Mouse (Mus musculus) left cerebral cortex, adult 18-20 months (tissue): Measurements from ENCODE around the gene Pth2. TPM values are rescaled to one million over a fixed set of nuclear protein-coding genes. Genes with fewer than 3 reads are reported as not detected.

Source experiments
- DNase-seq, 2 experiments: peaks; one replicate each; pipeline ENCODE4 v3.0.0; 2021 to 2022; ENCODE audit warnings: low spot score in 2 of 2, mixed read lengths in 1 of 2
- total RNA-seq, 2 experiments: library from RNA; stranded (reverse); gene quantifications; 2 replicates each; pipeline ENCODE4 v1.2.3; 2021

Pth2 gene
- total RNA-seq, 2 experiments from 2014 or later: not detected

DNA sequence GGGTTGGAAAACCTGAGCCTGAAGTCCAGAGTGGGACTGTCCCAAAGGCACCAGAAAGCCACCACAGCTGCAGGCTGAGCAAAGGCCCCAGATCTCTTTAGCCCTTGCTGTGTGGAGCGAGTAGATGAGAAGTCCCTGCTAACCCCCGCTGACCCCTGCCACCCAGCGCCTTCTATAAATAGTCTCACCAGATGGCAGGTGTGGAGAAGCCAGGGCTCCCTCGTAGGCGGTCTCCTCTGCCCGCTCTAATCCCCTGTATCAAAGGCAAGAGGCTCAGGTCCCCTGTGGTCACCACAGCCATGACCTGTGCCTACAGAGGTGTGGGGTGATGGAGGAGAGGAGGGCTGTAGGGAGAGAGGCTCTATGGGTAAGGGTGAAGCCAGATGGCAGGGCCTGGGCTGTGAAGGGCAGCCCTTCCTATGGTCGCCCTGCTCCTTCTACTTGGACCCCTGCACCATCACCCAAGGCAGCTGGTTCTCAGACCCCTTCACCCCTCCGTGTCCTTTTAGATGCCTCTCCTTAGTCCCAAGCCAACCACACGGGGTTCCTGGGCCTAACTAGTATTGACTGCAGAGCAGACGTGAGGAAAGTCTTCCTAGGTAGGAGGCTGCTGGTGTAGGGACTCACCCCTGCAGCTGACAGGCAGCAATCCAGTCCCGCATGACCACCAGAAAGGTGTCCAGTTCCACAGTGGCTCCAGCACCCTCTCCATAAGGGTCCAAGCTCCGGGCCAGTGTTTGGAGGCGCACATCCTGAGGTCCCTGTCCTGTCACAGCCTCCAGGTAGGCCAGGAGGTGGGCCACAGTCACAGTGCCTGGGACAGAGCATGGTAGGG lies 14.8 kb downstream of the Pth2 start:
- DNase-seq: no peak

DNA sequence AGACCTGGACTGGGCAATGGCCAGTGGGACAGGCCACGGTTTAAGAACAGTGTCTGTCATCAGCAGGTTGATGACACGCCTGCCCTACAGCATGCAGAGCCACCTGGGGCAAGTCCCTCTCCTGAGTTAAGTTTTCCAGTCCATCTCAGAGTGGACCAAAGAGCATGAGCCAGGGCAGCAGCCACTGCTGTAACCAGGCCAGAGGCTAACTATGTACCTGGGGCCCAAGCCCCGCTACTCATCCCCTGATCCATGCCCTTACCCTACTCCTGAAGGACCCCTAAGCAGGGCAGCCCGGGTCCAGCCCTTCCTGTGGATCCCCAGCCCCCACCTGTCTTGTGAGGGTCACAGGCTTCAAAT lies 15.4 kb downstream of the Pth2 start:
- DNase-seq: no peak

DNA sequence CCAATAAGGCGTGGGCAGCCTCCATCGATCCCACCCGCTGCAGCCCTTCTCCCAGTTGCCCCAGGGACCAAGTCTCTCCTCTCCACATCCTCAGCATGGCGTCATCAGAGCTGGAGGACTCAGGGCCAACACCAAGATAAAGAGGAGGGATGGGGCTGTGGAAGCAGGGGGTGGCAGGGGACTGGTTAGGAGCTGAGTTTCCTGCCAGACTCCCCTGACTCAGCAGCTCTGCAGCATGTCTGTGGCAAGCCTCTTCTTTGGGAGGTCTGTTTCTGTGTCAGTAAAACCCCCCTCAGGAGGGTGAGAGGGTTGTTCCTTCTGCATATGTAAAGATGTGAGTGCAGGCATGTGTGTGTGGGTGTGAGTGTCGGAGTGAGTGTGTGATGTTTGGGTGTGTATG lies 16.2 kb downstream of the Pth2 start:
- no peak for DNase-seq

DNA sequence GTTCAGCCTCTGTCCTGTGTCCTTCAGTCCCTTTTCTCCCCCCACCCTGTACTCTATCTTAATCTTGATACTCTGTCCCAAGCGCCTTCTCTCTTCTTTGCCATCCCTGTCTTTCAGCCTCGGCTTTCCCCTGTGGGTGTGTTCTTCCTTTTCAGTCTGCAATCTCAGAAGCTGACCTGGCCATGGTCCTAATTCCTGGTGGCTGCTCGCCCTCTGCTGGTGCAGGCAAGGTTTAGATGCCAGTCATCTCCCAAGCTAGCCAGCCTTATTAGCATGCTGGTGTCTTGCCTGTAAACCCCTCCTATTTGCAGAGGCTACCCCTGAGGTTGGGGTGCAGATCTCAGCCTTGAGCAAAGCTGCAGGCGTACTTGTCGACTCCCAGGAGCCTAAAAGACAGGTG lies 17.6 kb downstream of the Pth2 start:
- DNase-seq: peak; percentile 71 to 75

DNA sequence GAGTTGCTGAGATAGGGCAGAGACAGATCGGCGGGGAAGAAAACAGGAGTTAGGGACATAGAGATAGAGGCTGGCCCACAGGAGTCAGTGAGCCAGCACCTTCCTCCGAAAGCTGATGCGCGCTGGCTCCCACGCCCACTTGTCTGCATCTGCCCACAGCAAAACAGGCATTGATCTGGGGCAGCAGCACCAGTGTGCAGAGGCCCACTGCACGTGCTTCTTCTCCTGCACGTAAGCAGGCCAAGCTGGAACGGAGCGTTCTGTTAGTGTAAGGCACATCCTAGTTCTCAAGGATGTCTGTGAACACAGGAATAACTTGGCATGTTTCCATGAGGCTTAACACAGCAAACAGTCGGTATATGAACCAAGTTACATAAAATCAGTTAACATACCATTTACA lies 18.2 kb downstream of the Pth2 start:
- peak in 1 of 2 experiments; percentile 67 for DNase-seq

DNA sequence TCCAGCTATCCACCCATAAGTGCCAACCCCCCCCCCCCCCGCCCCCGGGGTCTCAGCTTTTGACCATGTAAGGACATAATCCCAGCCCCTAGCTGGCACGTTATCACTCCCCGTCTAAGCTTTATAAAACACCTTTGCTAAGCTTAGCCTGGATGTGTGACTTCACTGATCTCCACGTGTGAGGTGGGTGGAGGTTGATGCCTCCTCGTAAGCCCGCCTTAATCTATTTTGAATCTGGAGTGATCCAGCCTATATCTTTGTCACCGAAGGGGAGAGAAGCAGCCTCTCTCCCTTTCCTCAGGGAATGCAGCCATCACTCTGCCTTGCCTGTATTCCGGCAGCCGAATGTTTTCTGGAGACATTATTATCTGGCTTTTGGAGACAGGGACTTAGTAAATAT lies 21.9 kb downstream of the Pth2 start:
- DNase-seq: no peak

DNA sequence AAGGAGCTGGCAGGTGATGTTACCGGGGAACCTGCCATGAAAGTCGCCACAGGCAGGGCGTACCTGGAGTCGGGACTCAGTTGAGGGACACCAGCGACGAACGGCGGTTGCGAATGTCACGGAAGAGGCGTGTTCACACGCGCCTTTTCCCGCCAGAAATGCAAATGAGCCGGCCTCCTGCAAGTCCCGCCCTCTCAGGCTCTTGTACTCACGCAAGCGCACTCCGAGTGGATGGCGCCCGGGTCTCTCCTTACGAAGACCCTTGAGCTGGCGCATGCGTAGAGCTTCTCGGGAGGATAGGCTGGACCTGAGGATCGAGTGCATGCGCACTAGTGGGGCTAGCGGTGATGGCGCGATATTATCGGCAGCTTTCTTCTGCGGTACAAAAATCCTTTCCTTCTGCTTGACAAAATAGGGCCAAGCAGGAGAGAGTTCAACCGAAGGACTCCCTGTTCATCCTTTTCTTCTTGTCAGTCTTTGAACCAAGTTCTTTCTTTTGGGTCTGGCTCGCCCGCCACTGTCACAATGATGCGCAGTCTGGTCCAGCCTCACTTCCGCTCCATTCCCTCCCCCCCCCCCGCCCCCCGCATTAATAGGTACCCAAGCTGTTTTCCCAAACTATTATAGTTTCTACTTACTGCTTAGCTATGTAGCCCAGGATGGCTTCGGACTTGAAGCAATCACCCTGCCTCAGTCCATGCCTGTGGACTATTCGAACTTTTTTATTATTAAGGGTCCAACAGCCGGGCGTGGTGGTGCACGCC lies 23.8 kb downstream of the Pth2 start, which contains the start of gene Ccdc155:
Ccdc155 (minus strand) TSS at position 513 of the 764 bp plus-strand sequence.
- peak; percentile 87 to 91 for DNase-seq

DNA sequence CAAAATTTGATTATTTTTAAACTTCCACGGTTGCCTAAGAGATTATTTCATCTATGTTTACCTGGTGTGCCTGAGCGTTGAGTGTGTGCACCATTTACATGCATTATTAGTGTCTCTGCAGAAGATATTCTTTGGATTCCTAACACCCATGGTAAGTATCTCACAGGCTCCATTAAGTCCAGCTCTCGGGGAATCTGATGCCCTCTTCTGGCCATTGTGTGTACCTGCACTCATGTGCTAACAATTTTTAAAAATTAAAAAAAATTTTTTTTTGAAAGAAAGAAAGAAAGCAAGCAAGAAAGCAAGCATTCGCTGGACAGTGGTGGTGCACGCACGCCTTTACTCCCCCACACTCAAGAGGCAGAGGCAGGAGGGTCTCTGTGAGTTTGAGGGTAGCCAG lies 27.5 kb downstream of the Pth2 start:
- DNase-seq: no peak

DNA sequence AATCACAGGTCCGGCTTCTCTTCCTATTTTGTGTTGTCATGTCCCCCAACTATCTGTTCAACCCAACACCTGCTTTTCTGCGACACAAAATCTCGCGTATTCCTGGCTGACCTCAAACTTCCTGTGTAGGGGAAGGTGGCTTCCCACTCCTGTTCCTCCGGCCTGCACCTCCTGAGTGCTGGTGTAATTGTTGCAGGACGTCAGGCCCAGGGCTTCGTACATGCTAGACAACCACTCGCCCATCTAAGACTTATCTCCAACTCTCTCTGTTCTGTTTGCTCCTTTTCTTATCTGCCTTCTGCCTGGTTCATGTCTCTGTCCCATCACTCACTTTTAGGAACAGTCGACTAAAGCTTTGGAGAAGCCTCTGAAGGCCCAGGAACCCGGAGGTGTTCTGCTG lies 30.3 kb downstream of the Pth2 start:
- no peak for DNase-seq

DNA sequence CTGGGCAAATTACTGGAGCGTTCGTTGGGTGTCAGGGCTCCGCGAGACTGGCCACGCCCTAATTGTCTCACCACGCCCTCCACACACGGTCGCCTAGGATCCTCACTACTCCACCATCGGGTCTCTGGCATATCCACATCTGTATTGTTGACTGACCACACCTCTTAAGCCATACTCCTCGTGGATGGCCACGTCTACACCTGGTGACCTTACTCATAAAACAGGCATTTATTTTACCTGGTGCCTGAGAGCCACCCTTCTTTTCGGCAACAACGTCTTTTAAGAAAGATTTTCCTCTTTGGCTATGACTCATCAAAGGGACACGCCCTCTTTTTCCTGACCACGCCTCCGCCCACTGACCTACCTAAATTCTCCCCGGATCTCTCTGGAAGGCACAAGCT lies 31.1 kb downstream of the Pth2 start, which contains the start of gene Dkkl1:
Dkkl1 (minus strand) TSS at position 297 of the 401 bp plus-strand sequence.
- no peak for DNase-seq

DNA sequence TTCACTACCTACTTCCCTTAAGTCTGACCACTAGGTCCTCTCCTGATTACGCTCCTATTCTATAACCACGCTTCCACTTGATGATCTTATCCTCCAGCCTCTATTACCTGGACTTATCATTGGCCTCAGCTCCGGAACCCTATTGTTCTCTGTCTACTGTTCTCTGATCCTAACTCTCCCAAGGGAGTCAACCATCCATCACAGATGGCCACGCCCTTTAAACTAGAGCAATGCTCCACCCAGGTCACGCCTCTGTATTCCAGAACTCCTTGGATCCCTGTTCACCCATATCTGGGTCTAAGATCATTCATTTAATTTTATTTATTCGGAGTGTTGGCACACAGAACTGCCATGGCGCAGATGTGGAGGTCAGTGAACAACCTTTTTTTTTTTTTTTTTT lies 31.6 kb downstream of the Pth2 start:
- no peak for DNase-seq

DNA sequence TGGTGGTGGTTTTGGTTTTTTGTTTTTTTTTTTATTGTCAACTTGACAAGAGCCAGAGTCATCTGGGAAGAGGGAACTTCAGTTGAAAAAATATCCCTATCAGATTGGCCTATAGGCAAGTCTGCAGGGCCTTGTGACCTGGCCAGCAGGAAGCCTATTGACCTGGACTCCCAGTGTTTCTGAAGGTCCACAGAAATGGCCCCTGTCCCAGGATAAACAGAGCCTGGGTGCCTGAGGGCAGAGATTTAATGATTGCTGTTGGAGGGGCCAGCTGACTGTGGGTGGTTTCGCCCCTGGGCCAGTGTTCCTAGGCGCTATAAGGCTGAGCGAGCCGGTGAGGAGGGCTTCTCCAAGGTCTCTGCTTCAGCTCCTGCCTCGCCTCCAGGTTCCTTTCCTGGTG lies 32.9 kb downstream of the Pth2 start:
- no peak for DNase-seq

DNA sequence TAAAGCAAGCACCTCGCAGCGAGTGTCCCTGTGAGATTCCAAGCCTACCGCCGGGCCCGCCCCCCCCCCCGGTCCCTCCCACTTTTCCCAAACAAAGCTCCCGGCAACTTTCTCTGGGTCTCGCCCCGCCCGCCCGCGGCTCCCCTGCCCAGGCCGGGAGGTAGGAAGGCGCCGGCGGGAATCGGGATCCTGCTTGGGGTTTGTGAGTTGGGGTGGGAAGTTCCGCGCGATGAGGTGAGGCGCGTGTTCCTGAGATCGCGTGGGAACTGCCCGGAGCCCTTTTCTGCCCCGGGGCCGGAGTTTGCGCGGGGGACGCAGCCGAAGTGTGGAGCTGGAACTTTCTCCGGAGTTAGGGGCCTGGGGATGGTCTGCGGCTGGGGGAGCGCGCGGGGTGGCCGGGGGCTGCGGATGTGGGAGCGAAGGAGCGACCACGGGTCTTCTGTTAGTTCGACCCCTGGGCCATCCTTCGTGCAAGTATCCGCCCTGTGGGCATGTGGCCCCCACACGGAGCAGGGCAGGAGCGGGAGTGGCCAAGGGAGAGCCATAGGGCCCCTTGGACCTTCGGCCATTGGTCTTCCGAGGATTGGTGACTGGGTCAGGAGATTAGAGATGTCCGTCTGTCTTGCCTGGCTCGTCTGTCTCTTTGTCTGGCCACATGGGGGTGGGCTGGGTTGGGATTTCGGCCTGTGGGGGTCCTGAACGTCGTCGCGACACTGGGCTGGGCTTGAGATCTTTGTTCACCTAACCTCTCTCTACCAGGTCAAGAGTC lies 35.1 kb downstream of the Pth2 start, which contains the start of gene Tead2:
Tead2 (plus strand) TSS at position 81 of the 769 bp plus-strand sequence.
- no peak for DNase-seq

DNA sequence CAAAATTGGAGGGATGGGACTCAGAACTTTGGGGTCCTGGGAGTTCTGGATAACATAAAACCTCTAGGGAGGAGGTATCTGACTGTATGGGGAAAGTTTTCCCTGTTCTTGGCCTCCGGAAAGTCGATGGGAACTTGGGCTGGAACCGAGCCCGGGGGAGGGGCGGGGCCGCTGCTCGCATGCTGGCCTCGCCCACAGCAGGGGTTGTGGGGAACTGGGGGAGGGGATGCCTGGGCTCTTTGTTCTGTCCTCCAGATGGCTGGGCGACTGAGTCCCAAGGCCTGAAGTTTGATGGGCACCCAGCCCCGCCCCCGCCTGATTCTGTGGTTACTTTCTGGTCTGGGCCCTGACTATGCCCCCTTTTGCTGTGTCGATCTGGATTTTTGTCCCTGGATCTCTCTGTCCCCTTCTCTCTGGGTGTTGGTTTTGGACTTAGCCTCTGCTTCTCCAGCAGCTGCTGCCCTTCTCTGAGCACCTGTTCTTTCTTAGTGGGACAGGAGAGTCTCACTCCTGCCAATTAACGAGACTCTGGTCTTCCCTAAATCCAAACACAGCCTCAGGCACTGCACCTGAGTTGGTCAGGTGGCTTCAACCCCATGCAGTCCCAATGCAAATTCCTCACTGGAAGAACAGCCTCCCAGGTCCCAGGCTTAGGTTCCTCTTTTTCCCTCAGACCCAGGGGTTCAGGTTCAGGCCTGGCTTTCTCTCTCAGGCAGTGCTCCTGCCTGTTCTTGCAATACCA lies 35.8 kb downstream of the Pth2 start:
- no peak for DNase-seq

DNA sequence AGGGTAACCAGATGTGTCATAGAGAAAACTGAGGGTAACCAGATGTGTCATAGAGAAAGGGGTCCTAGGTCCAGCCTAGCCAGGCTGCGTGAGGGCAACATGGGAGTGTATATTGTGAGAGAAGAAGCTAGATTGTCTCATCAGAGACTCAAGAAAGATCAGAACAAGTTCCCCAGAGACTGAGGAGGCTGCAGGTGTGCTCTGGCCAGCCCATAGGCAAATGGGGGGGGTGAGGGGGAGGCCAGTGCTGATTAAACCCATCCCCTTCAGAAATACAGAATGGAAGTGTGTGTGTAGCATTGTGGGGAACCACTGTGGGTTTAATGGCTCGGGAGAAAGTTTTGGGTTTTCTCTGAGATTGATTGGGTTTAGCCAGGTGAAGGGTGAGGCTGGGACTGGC lies 40.9 kb downstream of the Pth2 start:
- no peak for DNase-seq

DNA sequence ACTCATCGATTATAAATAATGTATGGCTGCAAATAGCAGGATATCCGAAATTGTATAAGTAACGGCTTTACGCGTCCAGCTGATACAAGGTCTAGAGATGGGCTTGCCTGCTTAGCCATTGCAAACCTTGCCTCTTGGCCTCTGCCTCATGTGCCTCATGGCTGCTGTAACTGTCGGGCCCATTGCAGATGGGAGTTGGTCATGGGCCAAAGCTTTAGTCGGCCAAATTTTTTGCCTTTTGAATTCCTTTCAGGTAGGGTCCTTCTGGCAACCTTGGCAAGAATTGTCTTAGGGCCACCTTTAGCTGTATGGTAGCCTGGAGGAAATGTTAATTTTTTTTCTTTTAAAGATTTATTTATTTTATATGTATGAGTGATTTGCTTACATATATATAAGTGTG lies 44.0 kb downstream of the Pth2 start:
- no peak for DNase-seq

DNA sequence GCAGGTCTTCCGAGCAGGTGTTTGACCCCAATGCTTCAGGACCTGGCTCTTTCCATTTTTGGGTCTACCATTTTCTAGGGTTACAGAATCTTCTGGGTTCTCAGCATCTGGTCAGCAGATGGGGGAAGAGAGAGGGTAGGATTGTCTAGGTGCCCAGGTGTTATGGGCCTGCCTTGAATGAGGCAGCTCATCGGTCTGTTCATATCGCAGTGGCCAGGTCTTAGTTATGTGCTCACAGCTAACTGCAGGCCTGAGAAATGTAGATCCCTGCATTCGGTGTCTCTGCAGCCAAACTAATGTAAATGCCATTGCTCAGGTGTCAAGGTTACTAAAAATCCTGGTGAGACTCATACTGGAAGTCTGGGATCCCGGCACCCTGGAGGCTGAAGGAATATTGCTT lies 45.6 kb downstream of the Pth2 start:
- no peak for DNase-seq

DNA sequence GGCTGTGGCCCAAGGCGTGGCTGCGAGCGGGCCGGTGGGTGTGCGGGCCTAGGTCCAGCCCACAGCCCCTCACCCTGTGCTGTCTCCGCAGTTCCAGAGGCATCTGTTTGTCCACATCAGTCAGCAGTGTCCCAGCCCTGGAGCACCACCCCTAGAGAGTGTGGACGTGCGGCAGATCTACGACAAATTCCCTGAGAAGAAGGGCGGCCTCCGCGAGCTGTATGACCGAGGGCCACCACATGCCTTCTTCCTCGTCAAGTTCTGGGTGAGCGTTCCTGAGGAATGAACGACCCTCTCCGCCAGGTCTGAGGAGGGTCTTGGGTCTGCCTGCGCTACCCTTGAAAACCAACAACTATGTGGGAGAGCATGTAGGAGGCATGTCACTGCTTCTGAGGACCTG lies 47.8 kb downstream of the Pth2 start:
- DNase-seq: no peak

DNA sequence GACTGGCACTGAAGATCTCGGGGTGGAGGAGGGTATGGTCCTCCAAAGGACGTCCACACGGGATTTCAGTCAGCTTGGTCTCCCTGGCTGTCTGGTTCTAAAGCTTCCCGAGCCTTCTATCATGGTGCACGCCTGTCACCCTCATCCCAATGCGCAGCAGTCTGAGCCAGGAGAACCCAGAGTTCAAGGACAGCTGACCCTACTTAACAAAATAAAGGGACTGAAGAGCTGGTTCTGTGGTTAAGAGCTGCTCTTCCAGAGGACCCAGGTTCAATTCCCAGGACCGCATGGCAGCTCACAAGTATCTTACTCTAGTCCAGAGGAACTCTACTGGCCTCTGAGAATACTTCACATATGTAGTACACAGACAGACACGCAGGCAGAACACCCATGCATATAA lies 48.3 kb downstream of the Pth2 start:
- DNase-seq: no peak

DNA sequence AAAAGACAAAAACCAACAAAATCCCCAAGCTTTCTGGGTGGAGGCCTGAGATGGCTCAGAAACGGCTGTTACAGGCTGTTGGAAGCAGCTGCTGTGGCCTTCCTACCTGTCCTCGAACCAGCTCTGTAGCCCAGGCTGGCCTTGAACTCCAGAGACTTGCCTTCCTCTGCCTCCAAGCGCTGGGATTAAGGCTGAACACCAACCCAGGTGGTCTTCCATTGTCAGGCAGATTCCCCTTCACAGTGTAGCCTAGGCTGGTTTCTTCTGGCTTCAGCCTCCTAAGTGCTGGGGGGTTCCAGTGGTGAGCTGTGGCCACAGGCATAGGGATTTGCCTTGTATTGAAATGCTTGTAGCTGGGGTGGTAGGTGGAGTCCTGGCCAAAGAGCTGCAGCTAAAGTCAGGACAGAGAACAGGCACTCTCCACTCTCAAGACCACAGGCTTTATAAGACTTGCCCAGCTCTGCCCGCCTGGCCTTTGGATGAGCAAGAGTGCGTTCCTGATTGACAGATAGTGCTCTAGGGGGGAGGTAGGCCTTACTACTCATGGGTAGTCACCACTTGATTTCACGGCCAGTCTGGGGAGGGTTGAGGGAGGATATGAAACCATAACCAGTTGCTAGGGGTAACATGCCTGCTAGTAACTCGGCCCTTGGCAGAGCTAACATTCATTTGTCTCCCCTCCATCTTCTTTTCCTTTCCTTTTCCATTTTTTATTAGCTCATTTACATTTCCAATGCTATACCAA lies 48.8 kb downstream of the Pth2 start:
- DNase-seq: no peak
